Mouse (Mus musculus): Measurements from ENCODE around the gene Dazap2. TPM values are rescaled to one million over a fixed set of nuclear protein-coding genes. Genes with fewer than 3 reads are reported as not detected.

Dazap2 gene
- total and polyA plus RNA-seq, 3 experiments: 157 to 486 (median 180) TPM

DNA sequence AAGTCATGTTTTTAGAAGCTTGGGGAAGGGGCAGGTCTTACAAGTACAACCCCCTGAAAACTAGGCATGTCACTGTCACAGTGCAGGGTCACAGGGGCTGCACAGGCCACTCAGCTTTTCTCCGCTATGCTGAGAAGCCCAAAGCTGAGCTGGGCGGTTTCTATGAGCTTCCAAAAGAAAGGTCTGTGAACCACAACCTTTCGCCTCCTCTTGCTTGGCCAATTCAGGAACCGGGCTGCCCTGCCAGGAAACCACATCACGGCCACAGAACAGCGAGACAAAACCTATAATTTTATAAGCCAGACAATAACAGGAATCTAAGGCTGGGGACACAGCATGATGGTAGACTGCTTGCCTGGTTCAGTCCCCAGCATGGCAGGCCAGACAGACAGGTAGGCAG is 26.9 kb upstream of the Dazap2 start:
- 82% methylated on average over 6 of the region's 6 CpGs for WGBS
- Histone ChIP-seq H3K4me3 (no peak overlapping the region), H3K27me3 (ENCODE audit: control insufficient read depth, insufficient read depth, low read length) (no peaks in the 10 kb centered on the region), H3K79me2 (replicated peaks; ENCODE audit: control insufficient read depth, insufficient read depth, low read length) (no peaks in the 10 kb centered on the region), H3K9ac (ENCODE audit: low read depth, low read length) (no peak overlapping the region), H3K27ac (no peak overlapping the region), H3K4me1 (ENCODE audit: control insufficient read depth, insufficient read depth, low read length) (no peaks in the 10 kb centered on the region), H3K36me3 (ENCODE audit: control insufficient read depth, insufficient read depth, low read length) (no peaks in the 10 kb centered on the region)
- TF ChIP-seq POLR2A (IDR thresholded peaks at IDR 0.05; ENCODE audit: insufficient read depth, low read depth, low read length) (no peak), EP300 (IDR thresholded peaks at IDR 0.05; ENCODE audit: insufficient read depth, low read depth, low read length) (no peak), CTCF (IDR thresholded peaks at IDR 0.05) (no peak)
- no peak for DNase-seq
- intact Hi-C loops (cut with DNase I): no loop called here

DNA sequence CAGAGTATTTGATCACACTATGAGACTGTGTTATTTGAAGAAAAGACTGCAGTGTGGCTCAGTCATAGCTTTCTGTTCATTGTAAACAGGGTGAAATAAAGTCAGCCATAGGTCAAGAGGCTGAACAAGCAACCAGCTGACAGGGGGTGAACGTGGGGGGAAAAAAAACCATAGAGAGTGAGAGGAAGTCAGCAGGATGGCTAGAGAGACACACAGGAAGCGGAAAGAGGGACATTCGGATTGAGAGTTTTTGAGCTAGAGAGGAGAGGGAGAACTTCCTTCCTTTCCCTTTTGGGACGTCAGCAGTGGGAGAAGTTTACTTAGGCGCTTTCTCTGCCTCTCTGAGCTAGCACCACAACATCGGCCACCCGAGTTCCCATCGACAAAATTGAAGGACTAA is 24.7 kb upstream of the Dazap2 start:
- no peak for DNase-seq
- H3K36me3 ChIP-seq (ENCODE audit: control insufficient read depth, insufficient read depth, low read length): no peaks in the 10 kb centered on the region
- intact Hi-C loops (cut with DNase I): no loop called here

DNA sequence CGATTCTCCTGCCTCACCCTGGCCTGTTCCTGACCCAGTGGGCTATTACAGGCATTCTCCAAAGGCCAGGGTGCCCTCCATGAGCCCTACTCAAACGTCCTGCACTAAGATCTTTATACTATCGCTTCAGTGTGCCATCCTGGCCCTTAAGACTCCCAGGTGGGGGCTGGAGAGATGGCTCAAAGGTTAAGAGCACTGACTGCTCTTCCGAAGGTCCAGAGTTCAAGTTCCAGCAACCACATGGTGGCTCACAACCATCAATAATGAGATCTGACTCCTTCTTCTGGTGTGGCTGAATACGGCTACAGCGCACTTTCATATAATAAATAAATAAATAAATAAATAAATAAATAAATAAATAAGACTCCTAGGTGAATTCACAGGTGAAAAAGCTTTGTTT is 22.3 kb upstream of the Dazap2 start:
- WGBS: 86% methylated on average over 6 of the region's 6 CpGs
- no peaks in the 10 kb centered on the region for H3K27me3 ChIP-seq (ENCODE audit: control insufficient read depth, insufficient read depth, low read length)
- no peak for DNase-seq
- H3K4me1 ChIP-seq (ENCODE audit: control insufficient read depth, insufficient read depth, low read length): no peaks in the 10 kb centered on the region
- TF ChIP-seq CTCF (IDR thresholded peaks at IDR 0.05) (no peak), EP300 (IDR thresholded peaks at IDR 0.05; ENCODE audit: insufficient read depth, low read depth, low read length) (no peak), POLR2A (IDR thresholded peaks at IDR 0.05; ENCODE audit: insufficient read depth, low read depth, low read length) (no peak)
- H3K9ac ChIP-seq (ENCODE audit: low read depth, low read length): no peak overlapping the region
- H3K4me3 ChIP-seq: no peak overlapping the region
- H3K27ac ChIP-seq: no peak overlapping the region
- H3K79me2 ChIP-seq (replicated peaks; ENCODE audit: control insufficient read depth, insufficient read depth, low read length): no peaks in the 10 kb centered on the region
- intact Hi-C loops (cut with DNase I): no loop called here
- H3K36me3 ChIP-seq (ENCODE audit: control insufficient read depth, insufficient read depth, low read length): no peaks in the 10 kb centered on the region

More for the DNA sequence above, 24.7 kb upstream of the Dazap2 start:
- Histone ChIP-seq H3K27me3 (ENCODE audit: control insufficient read depth, insufficient read depth, low read length) (no peaks in the 10 kb centered on the region), H3K4me1 (ENCODE audit: control insufficient read depth, insufficient read depth, low read length) (no peaks in the 10 kb centered on the region), H3K9ac (ENCODE audit: low read depth, low read length) (no peak overlapping the region), H3K27ac (no peak overlapping the region), H3K79me2 (replicated peaks; ENCODE audit: control insufficient read depth, insufficient read depth, low read length) (no peaks in the 10 kb centered on the region), H3K4me3 (no peak overlapping the region)
- TF ChIP-seq EP300 (IDR thresholded peaks at IDR 0.05; ENCODE audit: insufficient read depth, low read depth, low read length) (no peak), POLR2A (IDR thresholded peaks at IDR 0.05; ENCODE audit: insufficient read depth, low read depth, low read length) (no peak), CTCF (IDR thresholded peaks at IDR 0.05) (no peak)
- 63% methylated on average over 8 of the region's 8 CpGs for WGBS

DNA sequence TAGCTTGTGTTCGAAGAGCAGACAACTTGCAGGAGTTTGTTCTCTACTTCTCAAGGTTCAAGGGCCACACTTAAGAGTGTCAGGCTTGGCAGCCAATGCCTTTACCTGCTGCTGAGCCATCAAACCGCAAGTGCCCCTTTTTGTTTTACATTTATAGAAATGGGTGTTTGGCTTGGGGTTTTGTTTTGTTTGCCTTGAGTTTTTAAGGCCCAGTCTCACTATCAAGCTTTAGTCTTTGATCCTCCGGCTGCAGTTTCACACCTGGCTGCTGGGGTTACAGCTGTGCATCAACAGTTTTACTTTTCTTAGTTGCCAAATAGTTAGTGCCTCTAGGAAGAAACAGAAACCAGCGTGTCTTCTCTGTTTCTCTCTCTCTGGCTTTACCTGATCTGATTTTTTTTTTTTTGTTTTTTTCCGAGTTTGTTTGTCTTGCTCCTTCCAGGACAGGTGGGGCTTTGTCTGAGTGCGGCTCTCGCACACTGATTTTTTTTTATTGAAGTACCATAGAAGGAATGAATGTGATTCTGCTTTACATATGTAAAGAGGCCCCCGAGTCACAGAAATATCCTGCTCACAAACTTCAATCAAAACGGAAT is 16.8 kb upstream of the Dazap2 start:
- no peaks in the 10 kb centered on the region for H3K27me3 ChIP-seq (ENCODE audit: control insufficient read depth, insufficient read depth, low read length)
- DNase-seq: no peak
- H3K4me3 ChIP-seq: peak overlapping the region; percentile 84
- no peaks in the 10 kb centered on the region for H3K36me3 ChIP-seq (ENCODE audit: control insufficient read depth, insufficient read depth, low read length)
- WGBS: 46% methylated on average over 9 of the region's 9 CpGs
- TF ChIP-seq POLR2A (IDR thresholded peaks at IDR 0.05; ENCODE audit: insufficient read depth, low read depth, low read length): no peak
- TF ChIP-seq EP300 (IDR thresholded peaks at IDR 0.05; ENCODE audit: insufficient read depth, low read depth, low read length): no peak
- H3K4me1 ChIP-seq (ENCODE audit: control insufficient read depth, insufficient read depth, low read length): no peaks in the 10 kb centered on the region
- H3K9ac ChIP-seq (ENCODE audit: low read depth, low read length): peak overlapping the region; percentile 85
- no peaks in the 10 kb centered on the region for H3K79me2 ChIP-seq (replicated peaks; ENCODE audit: control insufficient read depth, insufficient read depth, low read length)
- intact Hi-C loops (cut with DNase I): no loop called here
- H3K27ac ChIP-seq: peak overlapping the region; percentile 78

DNA sequence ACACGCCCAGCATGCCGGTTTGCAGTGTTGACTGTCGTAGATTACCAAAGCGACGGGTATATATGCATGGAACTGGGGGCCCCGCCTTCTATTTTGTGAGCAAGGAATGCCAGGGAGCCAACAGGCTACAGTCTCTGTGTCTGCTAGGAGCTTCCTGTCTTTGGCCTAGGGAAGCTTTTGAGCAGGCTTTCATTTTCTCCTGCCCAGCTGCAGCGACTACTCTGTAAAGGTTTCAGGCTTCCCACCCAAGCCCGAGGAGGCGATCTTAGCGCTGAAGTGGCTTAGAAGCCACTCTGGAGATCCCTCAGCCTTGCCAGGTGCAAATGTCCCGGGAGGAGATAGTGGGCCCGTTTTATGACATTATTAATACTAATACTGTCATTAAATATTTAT is 16.3 kb upstream of the Dazap2 start:
- Histone ChIP-seq H3K27ac (peak overlapping the region; percentile 78), H3K4me1 (ENCODE audit: control insufficient read depth, insufficient read depth, low read length) (no peaks in the 10 kb centered on the region), H3K79me2 (replicated peaks; ENCODE audit: control insufficient read depth, insufficient read depth, low read length) (no peaks in the 10 kb centered on the region), H3K27me3 (ENCODE audit: control insufficient read depth, insufficient read depth, low read length) (no peaks in the 10 kb centered on the region), H3K4me3 (peak overlapping the region; percentile 84), H3K9ac (ENCODE audit: low read depth, low read length) (peak overlapping the region; percentile 85), H3K36me3 (ENCODE audit: control insufficient read depth, insufficient read depth, low read length) (no peaks in the 10 kb centered on the region)
- intact Hi-C loops (cut with DNase I): no loop called here
- 3% methylated on average over 12 of the region's 12 CpGs for WGBS
- peak; percentile 66 to 69 for DNase-seq
- TF ChIP-seq EP300 (IDR thresholded peaks at IDR 0.05; ENCODE audit: insufficient read depth, low read depth, low read length) (no peak), POLR2A (IDR thresholded peaks at IDR 0.05; ENCODE audit: insufficient read depth, low read depth, low read length) (peak; percentile 50; the same call in 1 of the 2 replicates)

DNA sequence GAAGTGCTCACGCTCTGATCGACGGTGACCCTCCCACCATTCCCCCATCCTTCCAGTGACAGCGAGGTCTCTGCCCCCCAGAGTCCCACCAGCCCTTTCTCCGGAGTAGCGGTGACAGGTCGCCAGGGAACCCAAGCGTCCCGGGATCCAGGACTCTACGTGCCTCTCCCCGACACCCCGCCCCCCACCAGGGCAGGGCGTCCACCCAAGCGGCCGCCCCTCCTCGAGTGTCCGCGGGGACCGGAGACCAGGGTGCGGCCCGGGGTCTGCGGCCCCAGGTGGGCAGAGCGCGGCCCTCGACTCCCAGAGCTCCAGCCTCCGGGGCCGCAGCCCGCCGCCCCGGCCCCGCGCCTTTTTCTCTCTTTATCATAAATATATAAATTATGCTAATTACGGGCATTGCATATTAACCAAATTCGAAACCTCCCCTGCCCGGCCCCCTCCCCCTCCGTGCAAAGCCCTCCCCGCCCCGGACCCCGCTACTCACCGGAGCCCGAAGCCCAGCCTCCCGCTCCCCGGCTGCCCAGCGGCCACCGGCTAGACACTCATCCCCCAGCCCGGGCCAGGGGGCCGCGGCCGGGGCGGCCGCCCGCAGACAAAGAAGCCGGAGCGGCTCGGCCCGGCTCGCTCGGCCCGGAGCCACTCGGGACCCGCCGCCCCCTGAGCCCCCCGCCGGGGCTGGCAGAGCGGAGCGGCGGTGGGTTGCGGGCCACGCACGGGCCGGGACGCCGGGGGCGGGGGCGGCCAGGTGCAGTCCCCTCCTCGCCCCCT is 15.7 kb upstream of the Dazap2 start, which contains the start of gene Pou6f1:
TSS of gene Pou6f1 (minus strand) at position 709 of the 771 bp plus-strand sequence.
- Histone ChIP-seq H3K27ac (peak within 1 kb of the TSS; percentile 78), H3K36me3 (ENCODE audit: control insufficient read depth, insufficient read depth, low read length) (no peaks in the 10 kb centered on the region), H3K79me2 (replicated peaks; ENCODE audit: control insufficient read depth, insufficient read depth, low read length) (no peaks in the 10 kb centered on the region), H3K4me3 (peak within 1 kb of the TSS; percentile 84), H3K27me3 (ENCODE audit: control insufficient read depth, insufficient read depth, low read length) (no peaks in the 10 kb centered on the region), H3K4me1 (ENCODE audit: control insufficient read depth, insufficient read depth, low read length) (no peaks in the 10 kb centered on the region), H3K9ac (ENCODE audit: low read depth, low read length) (peak within 1 kb of the TSS; percentile 93)
- TF ChIP-seq CTCF (IDR thresholded peaks at IDR 0.05) (no peak), POLR2A (IDR thresholded peaks at IDR 0.05; ENCODE audit: insufficient read depth, low read depth, low read length) (no peak), EP300 (IDR thresholded peaks at IDR 0.05; ENCODE audit: insufficient read depth, low read depth, low read length) (no peak)
- 1% methylated on average over 73 of the region's 76 CpGs for WGBS
- DNase-seq: peak; percentile 78
- intact Hi-C loops (cut with DNase I): loop anchor here (1.0 kb wide), 1 partner anchor 14 kb away; no protein-coding TSS in a partner anchor
